Mouse (Mus musculus): ENCODE data around the gene Mink1.

Gene Mink1

GRCm38 (mm10) chr11:70594253-70594989, 31.7 kb downstream of the Mink1 start:
- DNase-seq (ENCODE audit: low read depth, low spot score) = no peak

- no peak for DNase-seq (ENCODE audit: low read depth, low spot score)
Measured at GRCm38 (mm10) chr11:70595638-70596037, 33.0 kb downstream of the Mink1 start.

- no peak for DNase-seq (ENCODE audit: low read depth, low spot score)
Measured at GRCm38 (mm10) chr11:70596094-70596493, 33.4 kb downstream of the Mink1 start.

GRCm38 (mm10) chr11:70597301-70597700, 34.6 kb downstream of the Mink1 start:
- DNase-seq (ENCODE audit: low read depth, low spot score) = no peak

- no peak for DNase-seq (ENCODE audit: low read depth, low spot score)
Measured at GRCm38 (mm10) chr11:70598451-70598953, 35.8 kb downstream of the Mink1 start.

GRCm38 (mm10) chr11:70605024-70605566, 42.4 kb downstream of the Mink1 start:
- peak; percentile 68 for DNase-seq (ENCODE audit: low read depth, low spot score)

- no peak for DNase-seq (ENCODE audit: low read depth, low spot score)
Measured at GRCm38 (mm10) chr11:70606717-70607116, 44.0 kb downstream of the Mink1 start.

- DNase-seq (ENCODE audit: low read depth, low spot score) = no peak
Measured at GRCm38 (mm10) chr11:70607611-70608010, 44.9 kb downstream of the Mink1 start.

- DNase-seq (ENCODE audit: low read depth, low spot score) = no peak
Measured at GRCm38 (mm10) chr11:70608381-70609066, 45.8 kb downstream of the Mink1 start.

GRCm38 (mm10) chr11:70610752-70611151, 48.1 kb downstream of the Mink1 start:
- DNase-seq (ENCODE audit: low read depth, low spot score) = no peak

GRCm38 (mm10) chr11:70612505-70612904, 49.8 kb downstream of the Mink1 start:
- no peak for DNase-seq (ENCODE audit: low read depth, low spot score)

- no peak for DNase-seq (ENCODE audit: low read depth, low spot score)
Measured at GRCm38 (mm10) chr11:70615074-70615473, 52.4 kb downstream of the Mink1 start.

- no peak for DNase-seq (ENCODE audit: low read depth, low spot score)
Measured at GRCm38 (mm10) chr11:70615516-70616093, 52.9 kb downstream of the Mink1 start, which contains the start of gene 4930544D05Rik. Gene 4930544D05Rik, plus strand, starts transcription at chr11:70615848.

GRCm38 (mm10) chr11:70619101-70619500, 56.4 kb downstream of the Mink1 start, which contains the start of gene Chrne:
Gene Chrne, minus strand, starts transcription at chr11:70619216.
- no peak for DNase-seq (ENCODE audit: low read depth, low spot score)

- DNase-seq (ENCODE audit: low read depth, low spot score) = no peak
Measured at GRCm38 (mm10) chr11:70621972-70622814, 59.5 kb downstream of the Mink1 start.

GRCm38 (mm10) chr11:70623053-70623742, 60.5 kb downstream of the Mink1 start:
- no peak for DNase-seq (ENCODE audit: low read depth, low spot score)

- peak; percentile 37 for DNase-seq (ENCODE audit: low read depth, low spot score)
Measured at GRCm38 (mm10) chr11:70625473-70625872, 62.8 kb downstream of the Mink1 start.

GRCm38 (mm10) chr11:70626877-70627276, 64.2 kb downstream of the Mink1 start:
- no peak for DNase-seq (ENCODE audit: low read depth, low spot score)

GRCm38 (mm10) chr11:70628431-70628830, 65.8 kb downstream of the Mink1 start:
- DNase-seq (ENCODE audit: low read depth, low spot score) = no peak

- no peak for DNase-seq (ENCODE audit: low read depth, low spot score)
Measured at GRCm38 (mm10) chr11:70629557-70629956, 66.9 kb downstream of the Mink1 start.

GRCm38 (mm10) chr11:70630129-70630528, 67.4 kb downstream of the Mink1 start:
- DNase-seq (ENCODE audit: low read depth, low spot score) = no peak
